Mouse (Mus musculus) midbrain, embryonic 10.5 days (tissue): ENCODE measurements around the gene Fhit. TPM values are rescaled to one million over a fixed set of nuclear protein-coding genes. Genes with fewer than 3 reads are reported as not detected.

Source experiments
- DNase-seq: peaks from one replicate; pipeline ENCODE4 v3.0.0-alpha.2; 2017; ENCODE audit warnings: low spot score
- H3K27ac ChIP-seq: fragments of 300-500 bp; sonication (generic); replicated peaks from 2 replicates; pipeline ENCODE4 v1.5.1; 2016; ENCODE audit warnings: mild to moderate bottlenecking
- H3K27me3 ChIP-seq: fragments of 300-500 bp; sonication (generic); 2 replicates; pipeline ENCODE4 v1.6.1; 2016; ENCODE audit warnings: low read depth, mild to moderate bottlenecking; ENCODE audit not compliant: poor library complexity, severe bottlenecking
- H3K36me3 ChIP-seq: fragments of 300-500 bp; sonication (generic); 2 replicates; pipeline ENCODE4 v1.6.1; 2016; ENCODE audit warnings: mild to moderate bottlenecking, moderate library complexity
- H3K4me1 ChIP-seq: fragments of 300-500 bp; sonication (generic); 2 replicates; pipeline ENCODE4 v1.6.1; 2016
- H3K4me3 ChIP-seq: fragments of 300-500 bp; sonication (generic); 2 replicates; pipeline ENCODE4 v1.5.1; 2016; ENCODE audit warnings: mild to moderate bottlenecking, moderate library complexity
- H3K9me3 ChIP-seq: fragments of 300-500 bp; sonication (generic); replicated peaks from 2 replicates; pipeline ENCODE4 v1.6.1; 2016; ENCODE audit warnings: mild to moderate bottlenecking
- WGBS: fragments of 180-500 bp; shearing (Covaris S2); methylation state at CpG from one replicate; pipeline ENCODE4 v1.1.7; 2016; 5-methylcytosine and 5-hydroxymethylcytosine counted together
- polyA plus RNA-seq: library from polyadenylated mRNA; unstranded; fragments of >200 nt; fragmentation: Nextera tagmentation; extraction: Ambion mirVana; gene quantifications from 2 replicates; pipeline ENCODE4 v1.2.1, GENCODE M21; 2016

Gene Fhit
- polyA plus RNA-seq, 1 experiment from 2014 or later = 3.4 TPM

DNA sequence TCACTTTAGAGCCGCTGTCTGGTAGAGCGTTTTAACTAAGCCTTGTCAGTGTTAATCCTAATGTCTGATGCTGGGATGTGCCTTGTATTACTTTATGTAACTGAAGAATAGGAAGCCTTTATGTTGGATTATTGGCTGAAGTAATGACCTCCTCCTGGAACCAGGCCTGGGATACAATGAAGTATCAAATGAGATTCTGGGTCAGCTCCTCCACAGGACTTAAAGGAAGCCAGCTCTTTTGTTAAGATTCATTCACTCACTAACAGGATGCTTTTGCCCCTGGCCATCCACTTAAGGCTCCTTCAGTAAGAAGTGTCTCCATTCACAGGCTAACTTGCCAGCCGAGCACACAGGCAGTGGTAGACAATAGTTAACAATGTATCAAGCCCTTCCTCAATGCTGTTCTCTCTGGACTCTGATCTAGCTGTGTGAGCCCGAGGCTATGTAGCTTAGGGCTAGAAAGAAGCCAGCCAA lies 1466.6 kb downstream of the Fhit start:
- no peak overlapping the region for H3K4me3 ChIP-seq
- 16% methylated on average over 4 of the region's 4 CpGs for WGBS
- DNase-seq = peak; percentile 26
- H3K27me3 ChIP-seq = peaks cover 67% of the 10 kb centered on the region
- no peak overlapping the region for H3K27ac ChIP-seq
- peaks cover 24% of the 10 kb centered on the region for H3K4me1 ChIP-seq
- no peaks in the 10 kb centered on the region for H3K36me3 ChIP-seq
- H3K9me3 ChIP-seq = no peaks in the 10 kb centered on the region

DNA sequence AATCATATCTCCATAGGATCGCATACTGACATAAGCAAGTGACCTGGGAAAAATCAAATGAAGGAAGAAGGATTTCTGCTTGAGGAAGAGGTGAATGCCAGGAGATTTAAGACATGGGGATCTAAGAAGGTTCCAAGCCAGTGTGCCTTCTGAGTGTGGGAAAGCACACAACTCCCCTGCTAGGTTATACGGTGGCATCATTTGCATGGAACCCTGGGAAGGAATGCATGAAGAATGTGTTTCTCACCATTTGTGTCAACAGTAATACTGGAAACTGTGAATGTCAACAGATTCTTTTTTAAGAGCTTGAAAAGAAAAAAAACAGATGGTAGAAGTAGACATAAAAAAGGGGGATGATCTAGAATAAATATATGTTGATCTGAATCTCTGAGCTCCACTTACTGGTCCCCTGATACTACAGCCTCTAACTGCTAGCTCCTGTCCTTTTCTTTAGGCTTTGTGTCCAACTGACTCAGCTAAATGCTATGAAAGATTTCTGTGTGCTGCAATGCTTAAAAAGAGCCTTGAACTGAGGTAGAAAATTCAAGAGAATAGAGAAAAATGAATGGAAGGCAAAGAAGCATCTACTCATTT lies 1473.1 kb downstream of the Fhit start:
- H3K9me3 ChIP-seq = no peaks in the 10 kb centered on the region
- no peaks in the 10 kb centered on the region for H3K36me3 ChIP-seq
- no peak overlapping the region for H3K4me3 ChIP-seq
- 92% methylated on average over 2 of the region's 2 CpGs for WGBS
- no peaks in the 10 kb centered on the region for H3K4me1 ChIP-seq
- DNase-seq = no peak
- H3K27ac ChIP-seq = no peak overlapping the region
- H3K27me3 ChIP-seq = peaks cover 37% of the 10 kb centered on the region

DNA sequence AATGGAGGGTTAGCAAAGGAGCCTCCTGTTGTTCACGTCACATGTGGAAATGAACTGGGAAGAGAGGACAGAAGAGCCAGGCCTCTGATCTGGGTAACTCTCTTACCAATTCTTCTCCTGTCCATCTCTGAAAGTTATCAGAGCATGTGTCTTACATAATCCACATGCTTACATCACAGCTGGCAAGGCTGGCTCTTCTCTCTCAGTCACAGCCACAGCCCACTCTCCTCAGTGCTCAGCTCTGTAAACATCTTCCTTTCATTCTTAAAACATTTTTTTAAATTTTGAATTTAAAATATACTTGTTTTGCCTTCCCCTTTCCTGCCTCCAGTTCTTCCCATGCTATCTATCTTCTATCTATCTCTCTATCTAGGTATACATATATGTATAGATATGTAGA lies 1477.5 kb downstream of the Fhit start:
- 63% methylated on average over 1 of the region's 1 CpGs for WGBS
- H3K4me3 ChIP-seq = no peak overlapping the region
- H3K4me1 ChIP-seq = no peaks in the 10 kb centered on the region
- no peaks in the 10 kb centered on the region for H3K36me3 ChIP-seq
- DNase-seq = no peak
- no peak overlapping the region for H3K27ac ChIP-seq
- peaks cover 13% of the 10 kb centered on the region for H3K27me3 ChIP-seq
- H3K9me3 ChIP-seq = no peaks in the 10 kb centered on the region

DNA sequence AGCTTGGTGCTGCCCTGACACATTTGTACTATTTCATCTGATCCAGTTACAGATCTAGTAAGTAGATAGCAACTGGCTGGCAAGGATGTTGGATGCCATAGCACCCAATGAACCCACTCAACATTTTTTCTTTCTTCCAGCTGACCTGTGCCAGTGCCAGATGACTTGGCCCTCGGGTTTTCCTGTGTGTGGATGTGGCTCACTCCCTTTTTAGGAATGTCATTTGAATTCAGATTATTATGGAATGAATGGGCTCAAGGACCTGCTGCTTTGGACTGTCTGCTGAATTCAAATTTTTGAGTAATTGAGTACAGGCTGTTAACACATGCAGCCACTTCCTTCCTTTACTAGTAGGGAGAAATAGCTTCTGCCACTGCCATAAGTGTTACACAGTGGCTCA lies 1489.1 kb downstream of the Fhit start:
- Histone ChIP-seq H3K9me3 (peaks cover 8% of the 10 kb centered on the region; the same call in 1 of the 2 replicates), H3K27ac (no peak overlapping the region)
- WGBS = 69% methylated on average over 1 of the region's 1 CpGs

DNA sequence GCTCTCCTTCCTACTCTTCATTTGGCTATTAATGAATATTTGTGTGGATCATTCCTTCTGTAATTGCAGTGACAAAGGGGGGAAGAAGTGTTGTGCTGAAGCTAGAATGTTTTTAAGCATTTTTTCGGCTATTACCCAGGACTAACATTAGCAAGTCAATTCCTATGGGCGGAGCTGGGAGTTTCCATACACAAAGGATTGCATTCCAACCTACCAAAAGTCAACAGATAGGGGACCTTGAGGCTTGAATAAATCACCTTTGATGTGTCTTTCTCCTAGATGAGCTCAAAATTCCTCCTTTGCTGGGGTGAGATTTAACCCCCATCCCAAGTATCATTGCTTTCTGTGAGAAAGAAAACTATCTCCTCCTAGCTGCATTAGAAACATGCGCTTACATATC lies 1490.1 kb downstream of the Fhit start:
- Histone ChIP-seq H3K36me3 (no peaks in the 10 kb centered on the region), H3K27me3 (no peaks in the 10 kb centered on the region), H3K9me3 (peaks cover 8% of the 10 kb centered on the region; the same call in 1 of the 2 replicates), H3K27ac (no peak overlapping the region), H3K4me3 (no peak overlapping the region), H3K4me1 (peaks cover 8% of the 10 kb centered on the region)
- 53% methylated on average over 3 of the region's 3 CpGs for WGBS
- DNase-seq = no peak

More for the DNA sequence above, 1489.1 kb downstream of the Fhit start:
- no peak overlapping the region for H3K4me3 ChIP-seq
- peaks cover 8% of the 10 kb centered on the region for H3K4me1 ChIP-seq
- DNase-seq = no peak
- H3K27me3 ChIP-seq = no peaks in the 10 kb centered on the region
- no peaks in the 10 kb centered on the region for H3K36me3 ChIP-seq

DNA sequence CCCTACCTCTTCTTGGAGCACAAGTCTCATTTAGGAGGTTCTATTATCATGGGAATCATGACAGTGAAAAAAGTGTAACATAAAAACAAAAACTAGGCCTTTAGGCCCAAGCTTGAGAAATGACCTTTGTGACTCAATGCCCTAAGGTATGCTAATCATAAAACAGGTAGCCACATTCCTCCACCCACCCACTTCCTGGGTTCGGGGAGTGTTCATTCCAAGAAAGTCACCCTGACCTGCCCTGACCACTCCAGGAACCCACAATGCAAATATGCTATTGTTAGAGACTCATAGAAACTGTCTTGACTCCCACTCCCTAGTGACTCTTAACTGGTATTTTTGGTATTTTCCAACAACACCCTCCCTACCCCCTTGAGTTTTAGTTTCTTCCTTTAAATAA lies 1492.1 kb downstream of the Fhit start:
- peaks cover 8% of the 10 kb centered on the region; the same call in 1 of the 2 replicates for H3K9me3 ChIP-seq
- no peak overlapping the region for H3K27ac ChIP-seq
- peaks cover 8% of the 10 kb centered on the region for H3K4me1 ChIP-seq
- no peak overlapping the region for H3K4me3 ChIP-seq
- WGBS = 97% methylated on average over 1 of the region's 1 CpGs
- H3K27me3 ChIP-seq = no peaks in the 10 kb centered on the region
- H3K36me3 ChIP-seq = no peaks in the 10 kb centered on the region
- DNase-seq = no peak

DNA sequence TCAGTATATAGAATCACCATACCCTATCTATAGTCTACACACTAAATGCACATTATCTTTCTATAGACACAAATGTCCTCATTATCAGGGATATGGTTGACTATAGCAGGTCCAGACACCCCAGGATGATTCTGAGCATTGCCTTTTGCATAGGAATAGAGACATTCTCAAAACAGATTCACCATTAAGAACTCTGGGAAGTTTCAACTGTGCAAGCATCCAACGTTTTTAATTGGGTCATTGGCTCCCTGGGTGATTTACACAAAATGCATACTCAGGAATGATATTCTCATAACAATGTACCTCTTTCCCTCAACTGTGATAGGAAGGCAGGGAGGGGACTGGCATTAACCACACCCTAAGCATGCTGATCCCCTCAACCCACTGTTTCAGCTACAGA lies 1503.4 kb downstream of the Fhit start:
- no peak for DNase-seq
- no peaks in the 10 kb centered on the region for H3K36me3 ChIP-seq
- H3K27ac ChIP-seq = no peak overlapping the region
- H3K27me3 ChIP-seq = no peaks in the 10 kb centered on the region
- H3K4me1 ChIP-seq = no peaks in the 10 kb centered on the region
- 63% methylated on average over 1 of the region's 1 CpGs for WGBS
- H3K9me3 ChIP-seq = no peaks in the 10 kb centered on the region
- H3K4me3 ChIP-seq = no peak overlapping the region

DNA sequence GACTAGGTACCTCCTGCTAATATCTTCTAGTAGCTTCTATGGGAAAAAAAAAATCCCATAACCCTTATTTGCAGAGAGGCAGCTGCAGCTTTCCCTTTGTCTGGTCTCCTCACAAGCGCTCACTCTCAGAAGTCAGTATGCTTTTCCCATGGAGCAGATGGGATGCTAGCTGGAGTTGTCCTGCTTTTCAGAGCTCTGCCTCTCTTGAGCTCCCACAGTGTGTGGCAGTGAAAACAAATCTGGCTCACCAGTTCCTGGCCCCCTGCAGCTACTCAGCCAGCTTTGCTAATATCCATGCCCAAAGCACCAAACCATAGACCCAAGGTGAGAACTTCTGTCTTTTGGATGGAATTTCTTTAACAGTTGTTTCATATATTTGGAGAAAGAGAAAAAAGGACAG lies 1510.4 kb downstream of the Fhit start:
- no peak for DNase-seq
- Histone ChIP-seq H3K4me1 (no peaks in the 10 kb centered on the region), H3K4me3 (no peak overlapping the region), H3K9me3 (no peaks in the 10 kb centered on the region), H3K36me3 (no peaks in the 10 kb centered on the region), H3K27me3 (no peaks in the 10 kb centered on the region), H3K27ac (no peak overlapping the region)
- WGBS = 70% methylated on average over 1 of the region's 1 CpGs

DNA sequence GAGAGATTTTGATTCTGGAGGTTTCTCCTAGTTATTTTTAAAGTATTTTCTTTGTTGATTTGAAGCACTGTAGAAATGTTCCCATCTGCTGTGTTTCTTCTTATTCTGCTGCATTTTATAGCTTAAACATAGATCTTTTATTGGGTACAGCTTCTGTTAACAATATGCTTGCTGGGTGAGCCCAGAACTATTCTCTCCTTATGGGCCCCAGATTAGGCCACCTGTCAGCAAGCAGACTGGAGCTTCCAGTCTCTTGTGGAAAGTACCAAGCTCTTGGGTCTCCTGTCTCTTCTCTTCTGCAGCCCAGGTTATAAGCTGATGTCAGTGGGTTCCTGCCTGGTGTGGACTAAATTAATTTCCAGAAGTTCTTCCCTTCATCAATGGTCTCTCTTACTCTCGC lies 1513.4 kb downstream of the Fhit start:
- WGBS = 86% methylated on average over 1 of the region's 1 CpGs

DNA sequence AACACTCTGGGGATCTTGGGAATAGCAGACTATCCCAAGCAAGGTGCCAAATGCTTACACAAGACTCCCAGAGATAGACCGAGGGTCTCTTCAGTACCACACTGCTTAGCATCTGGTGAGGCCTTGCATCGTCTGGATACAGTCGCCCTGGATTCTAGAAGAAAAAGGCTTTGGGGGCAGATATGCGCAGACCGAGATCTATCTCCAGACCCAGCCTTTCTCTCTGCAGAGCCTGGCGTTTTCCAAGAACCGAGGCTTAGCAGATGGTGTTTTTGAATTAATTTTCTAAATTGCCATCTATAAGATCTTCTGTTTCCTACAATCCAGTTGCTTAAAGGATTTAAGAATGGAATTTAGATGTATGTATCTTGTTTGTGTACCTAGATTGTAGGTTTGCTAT lies 1515.6 kb downstream of the Fhit start:
- Histone ChIP-seq H3K27ac (no peak overlapping the region), H3K4me3 (no peak overlapping the region), H3K27me3 (0 out of 2 replicates have a peak, but pooled peaks cover 3% of the 10 kb centered on the region), H3K9me3 (no peaks in the 10 kb centered on the region), H3K4me1 (peaks cover 37% of the 10 kb centered on the region), H3K36me3 (no peaks in the 10 kb centered on the region)
- DNase-seq = no peak
- WGBS = 94% methylated on average over 7 of the region's 7 CpGs

More for the DNA sequence above, 1513.4 kb downstream of the Fhit start:
- DNase-seq = no peak
- Histone ChIP-seq H3K27me3 (no peaks in the 10 kb centered on the region), H3K36me3 (no peaks in the 10 kb centered on the region), H3K27ac (no peak overlapping the region), H3K4me3 (no peak overlapping the region), H3K4me1 (peaks cover 20% of the 10 kb centered on the region), H3K9me3 (no peaks in the 10 kb centered on the region)

DNA sequence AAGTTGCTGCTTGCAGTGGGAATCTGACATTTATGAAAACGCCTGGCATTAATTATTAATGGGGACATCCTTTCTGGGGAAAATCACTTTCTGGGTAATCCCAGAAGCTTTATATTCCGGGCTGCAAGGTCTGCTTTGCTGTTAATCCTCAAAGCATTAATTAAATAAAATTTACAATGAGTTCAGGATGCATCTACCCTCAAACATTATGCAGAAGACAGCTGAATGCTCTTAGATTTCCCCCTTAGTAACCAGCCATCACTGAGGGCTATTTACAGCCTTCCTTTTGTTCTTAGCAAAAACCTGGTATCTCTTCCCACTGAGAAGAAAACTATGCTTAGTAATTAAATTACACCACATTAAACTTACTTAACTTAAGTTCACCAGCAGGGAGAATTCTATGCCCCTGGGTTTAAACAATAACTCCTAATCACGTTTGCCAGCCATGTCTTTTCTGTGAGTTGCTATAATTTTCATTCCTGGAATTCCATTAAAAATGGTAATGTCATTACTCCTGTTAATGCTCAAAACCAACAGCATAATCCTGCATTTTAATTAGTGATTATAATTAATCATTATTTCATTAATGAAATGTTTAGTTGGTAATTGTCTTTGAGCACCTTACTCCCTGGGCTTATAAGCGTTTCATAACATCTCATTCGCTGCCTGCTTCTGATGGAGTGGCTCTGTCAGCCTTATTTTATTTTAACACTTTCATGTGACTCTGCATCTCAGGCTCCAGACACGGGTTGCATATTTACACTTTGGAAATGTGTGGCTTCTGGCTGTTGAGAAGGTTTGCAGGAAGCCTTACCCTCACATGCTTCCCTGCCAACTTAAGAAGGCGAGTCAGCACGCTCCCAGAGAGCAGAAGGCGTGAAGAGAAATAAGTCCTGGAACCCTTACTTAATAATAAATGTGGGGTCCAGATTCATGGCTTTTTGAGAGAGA lies 1517.3 kb downstream of the Fhit start:
- 0 out of 2 replicates have a peak, but pooled peaks cover 3% of the 10 kb centered on the region for H3K27me3 ChIP-seq
- 50% methylated on average over 9 of the region's 9 CpGs for WGBS
- no peaks in the 10 kb centered on the region for H3K9me3 ChIP-seq
- no peak overlapping the region for H3K4me3 ChIP-seq
- no peak for DNase-seq
- H3K36me3 ChIP-seq = no peaks in the 10 kb centered on the region
- no peak overlapping the region for H3K27ac ChIP-seq
- H3K4me1 ChIP-seq = peaks cover 37% of the 10 kb centered on the region

DNA sequence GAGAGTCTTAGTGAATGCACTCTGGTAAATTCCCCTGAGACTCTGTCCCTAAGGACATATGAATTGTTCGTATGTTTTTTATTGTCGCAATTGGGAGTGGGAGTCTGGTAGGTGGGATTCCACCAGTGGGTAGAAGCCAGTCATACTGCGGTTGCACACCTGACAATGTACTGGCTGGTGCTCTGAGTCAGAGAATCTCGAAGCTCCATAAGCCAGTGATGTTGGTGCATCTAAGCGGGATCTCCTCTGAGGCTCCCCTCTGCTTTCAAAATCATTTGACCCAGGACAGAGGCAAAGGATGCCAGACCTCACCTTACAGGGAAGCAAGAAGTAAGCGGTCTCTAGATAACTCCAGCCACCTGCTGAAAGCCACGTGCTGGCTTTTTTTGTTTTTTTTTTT lies 1518.1 kb downstream of the Fhit start:
- H3K4me3 ChIP-seq = no peak overlapping the region
- no peak overlapping the region for H3K27ac ChIP-seq
- 74% methylated on average over 7 of the region's 7 CpGs for WGBS
- 0 out of 2 replicates have a peak, but pooled peaks cover 3% of the 10 kb centered on the region for H3K27me3 ChIP-seq
- H3K9me3 ChIP-seq = no peaks in the 10 kb centered on the region
- no peak for DNase-seq
- peaks cover 37% of the 10 kb centered on the region for H3K4me1 ChIP-seq
- no peaks in the 10 kb centered on the region for H3K36me3 ChIP-seq

DNA sequence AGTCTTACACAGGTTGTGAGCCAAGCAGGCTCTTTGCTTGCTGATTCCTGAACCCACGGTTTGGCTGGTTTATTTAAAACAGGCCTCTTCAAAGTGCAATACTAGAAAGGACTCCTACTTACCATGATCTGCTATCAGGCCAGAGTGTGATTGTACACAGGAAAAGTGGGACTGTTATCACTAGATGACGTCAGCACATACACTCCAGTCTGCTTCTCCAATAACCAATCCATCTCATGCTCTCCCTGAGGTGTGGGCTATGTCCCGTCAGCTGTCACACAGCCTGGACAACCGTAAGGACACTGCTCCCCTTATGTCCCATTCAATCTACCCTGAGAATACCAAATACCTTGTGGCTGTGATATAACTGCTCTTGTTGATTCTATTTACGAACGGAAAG lies 1519.2 kb downstream of the Fhit start:
- WGBS = 83% methylated on average over 6 of the region's 6 CpGs
- no peak for DNase-seq
- Histone ChIP-seq H3K4me3 (no peak overlapping the region), H3K27ac (no peak overlapping the region), H3K36me3 (no peaks in the 10 kb centered on the region), H3K9me3 (no peaks in the 10 kb centered on the region), H3K4me1 (peaks cover 37% of the 10 kb centered on the region), H3K27me3 (0 out of 2 replicates have a peak, but pooled peaks cover 3% of the 10 kb centered on the region)
